Mouse (Mus musculus) intestine, embryonic 14.5 days (tissue): ENCODE data around the gene Csta1. TPM values are rescaled to one million over a fixed set of nuclear protein-coding genes. Genes with fewer than 3 reads are reported as not detected.
"Not testable (repeated sequence)": the region's sequence is repeated elsewhere in the genome, so short reads cannot be mapped to it uniquely, and the experiment has no call there.

ENCODE experiments used
- ATAC-seq: fragments of 200-750 bp; cut with Nextera tagmentation; replicated peaks from 2 replicates; pipeline ENCODE4 v1.8.0; 2017; ENCODE audit warnings: low read depth, moderate number of reproducible peaks, moderate TSS enrichment, moderate library complexity; ENCODE audit not compliant: low FRiP score, low TSS enrichment
- DNase-seq: peaks from one replicate; pipeline ENCODE4 v3.0.0-alpha.2; 2018; ENCODE audit warnings: low spot score
- H3K27ac ChIP-seq: fragments of 300-500 bp; sonication (generic); 2 replicates; pipeline ENCODE4 v1.5.1; 2014; ENCODE audit warnings: low read depth, mild to moderate bottlenecking, control low read depth
- H3K27me3 ChIP-seq: fragments of 300-500 bp; sonication (generic); replicated peaks from 2 replicates; pipeline ENCODE4 v1.6.1; 2014; ENCODE audit warnings: low read length, control low read depth; ENCODE audit not compliant: control insufficient read depth, insufficient read depth
- H3K36me3 ChIP-seq: fragments of 300-500 bp; sonication (generic); 2 replicates; pipeline ENCODE4 v1.6.1; 2014; ENCODE audit warnings: low read length, control low read depth; ENCODE audit not compliant: control insufficient read depth, insufficient read depth
- H3K4me1 ChIP-seq: fragments of 300-500 bp; sonication (generic); replicated peaks from 2 replicates; pipeline ENCODE4 v1.6.1; 2014; ENCODE audit warnings: low read length, control low read depth, mixed read lengths; ENCODE audit not compliant: control insufficient read depth, insufficient read depth
- H3K4me2 ChIP-seq: fragments of 300-500 bp; sonication (generic); 2 replicates; pipeline ENCODE4 v1.6.1; 2014; ENCODE audit warnings: low read length
- H3K4me3 ChIP-seq: fragments of 300-500 bp; sonication (generic); 2 replicates; pipeline ENCODE4 v1.5.1; 2014; ENCODE audit warnings: low read depth, low read length, control low read depth, mixed read lengths
- H3K9ac ChIP-seq: fragments of 300-500 bp; sonication (generic); 2 replicates; pipeline ENCODE4 v1.6.1; 2014; ENCODE audit warnings: mild to moderate bottlenecking, low read length
- H3K9me3 ChIP-seq: fragments of 300-500 bp; sonication (generic); 2 replicates; pipeline ENCODE4 v1.6.1; 2016; ENCODE audit warnings: low read length, control low read depth; ENCODE audit not compliant: control insufficient read depth
- WGBS: fragments of 180-500 bp; shearing (Covaris S2); extraction: QIAGEN DNeasy Blood & Tissue Kit; methylation state at CpG from one replicate; pipeline ENCODE4 v1.1.7; 2014; 5-methylcytosine and 5-hydroxymethylcytosine counted together
- polyA plus RNA-seq: library from polyadenylated mRNA; unstranded; fragments of >200 nt; fragmentation: Nextera tagmentation; extraction: Ambion mirVana; gene quantifications from 2 replicates; pipeline ENCODE4 v1.2.1, GENCODE M21; 2014

Csta1 gene
- polyA plus RNA-seq, 1 experiment from 2014 or later, result 0.05 TPM

DNA sequence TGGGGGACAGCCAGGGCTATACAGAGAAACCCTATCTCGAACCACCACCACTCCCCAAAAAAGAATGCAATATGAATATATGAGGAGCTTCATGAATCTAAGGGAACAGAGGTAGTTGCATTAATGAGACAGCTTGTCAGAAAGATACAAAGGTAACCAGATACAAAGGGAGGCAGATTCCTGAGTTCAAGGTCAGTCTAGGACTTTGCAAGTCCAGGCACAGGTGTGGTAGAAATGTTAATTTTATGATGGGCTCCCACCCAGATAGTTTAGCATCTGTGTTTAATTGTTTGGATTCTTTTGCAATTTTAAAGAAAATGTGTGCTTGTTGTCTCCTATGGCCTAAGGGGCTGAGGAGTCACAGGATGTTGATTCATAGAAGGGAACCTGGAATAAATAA is 28.8 kb downstream of the Csta1 start:
- no peak for DNase-seq
- 90% methylated on average over 1 of the region's 1 CpGs for WGBS
- Histone ChIP-seq H3K9ac (no peak overlapping the region), H3K4me1 (no peaks in the 10 kb centered on the region), H3K4me2 (no peak overlapping the region), H3K36me3 (no peaks in the 10 kb centered on the region), H3K27me3 (no peaks in the 10 kb centered on the region), H3K4me3 (no peak overlapping the region), H3K9me3 (peaks cover 7% of the 10 kb centered on the region; the same call in 1 of the 2 replicates), H3K27ac (no peak overlapping the region)
- no peak for ATAC-seq

- DNase-seq, result no peak
- Histone ChIP-seq H3K27ac (no peak overlapping the region), H3K4me1 (no peaks in the 10 kb centered on the region), H3K9me3 (peaks cover 7% of the 10 kb centered on the region; the same call in 1 of the 2 replicates), H3K9ac (no peak overlapping the region), H3K27me3 (no peaks in the 10 kb centered on the region), H3K4me3 (no peak overlapping the region), H3K36me3 (no peaks in the 10 kb centered on the region), H3K4me2 (no peak overlapping the region)
- no peak for ATAC-seq
- WGBS, result 77% methylated on average over 1 of the region's 1 CpGs
Observed at GRCm38 (mm10) chr16:36101526-36101925, 29.5 kb downstream of the Csta1 start.

- not testable (repeated sequence) for H3K4me3 ChIP-seq, H3K9ac ChIP-seq, H3K36me3 ChIP-seq, H3K4me1 ChIP-seq, H3K27me3 ChIP-seq, DNase-seq, ATAC-seq, H3K4me2 ChIP-seq, H3K27ac ChIP-seq, H3K9me3 ChIP-seq
- WGBS, result 94% methylated on average over 12 of the region's 12 CpGs
Observed at GRCm38 (mm10) chr16:36097813-36098499, 33.1 kb downstream of the Csta1 start.

DNA sequence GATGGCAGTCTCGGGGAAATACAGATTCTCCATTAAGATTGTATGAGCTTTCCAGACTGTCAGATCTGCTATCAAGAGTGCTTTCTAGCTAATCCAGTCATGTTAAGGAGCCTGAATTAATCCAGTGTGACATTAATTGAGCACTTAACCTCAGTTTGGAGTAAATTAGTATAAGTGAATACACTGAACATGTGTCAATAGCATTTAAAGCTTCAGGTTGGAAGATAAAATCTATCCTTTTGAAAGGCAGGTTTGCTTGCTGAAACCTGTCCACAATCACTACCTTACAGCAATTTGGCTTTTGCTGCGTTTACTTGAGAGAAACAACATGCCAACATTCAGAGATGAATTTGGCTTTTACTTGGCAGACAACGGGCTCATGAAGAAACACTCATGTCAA is 37.0 kb downstream of the Csta1 start:
- WGBS, result 86% methylated on average over 3 of the region's 3 CpGs
- H3K4me1 ChIP-seq, result no peaks in the 10 kb centered on the region
- no peak overlapping the region for H3K27ac ChIP-seq
- no peak overlapping the region for H3K4me3 ChIP-seq
- ATAC-seq, result no peak
- H3K9me3 ChIP-seq, result no peaks in the 10 kb centered on the region
- no peak overlapping the region for H3K4me2 ChIP-seq
- no peak for DNase-seq
- no peaks in the 10 kb centered on the region for H3K27me3 ChIP-seq
- no peak overlapping the region for H3K9ac ChIP-seq
- peaks cover 26% of the 10 kb centered on the region for H3K36me3 ChIP-seq

GRCm38 (mm10) chr16:36090785-36091509 is 40.1 kb downstream of the Csta1 start:
- Histone ChIP-seq H3K9me3 (no peaks in the 10 kb centered on the region), H3K36me3 (peaks cover 52% of the 10 kb centered on the region), H3K4me1 (no peaks in the 10 kb centered on the region), H3K4me3 (no peak overlapping the region), H3K9ac (no peak overlapping the region), H3K27ac (no peak overlapping the region), H3K4me2 (no peak overlapping the region), H3K27me3 (no peaks in the 10 kb centered on the region)
- ATAC-seq, result no peak
- 92% methylated on average over 11 of the region's 11 CpGs for WGBS
- DNase-seq, result no peak

GRCm38 (mm10) chr16:36089850-36090616 is 41.0 kb downstream of the Csta1 start:
- no peaks in the 10 kb centered on the region for H3K4me1 ChIP-seq
- H3K36me3 ChIP-seq, result peaks cover 61% of the 10 kb centered on the region
- no peak overlapping the region for H3K4me3 ChIP-seq
- H3K27ac ChIP-seq, result 0 out of 2 replicates have a peak overlapping the region, but pooled peaks have one; percentile 22
- ATAC-seq (no peak), DNase-seq (no peak)
- no peak overlapping the region for H3K9ac ChIP-seq
- H3K4me2 ChIP-seq, result no peak overlapping the region
- WGBS, result 75% methylated on average over 8 of the region's 8 CpGs
- no peaks in the 10 kb centered on the region for H3K27me3 ChIP-seq
- H3K9me3 ChIP-seq, result no peaks in the 10 kb centered on the region

- no peak overlapping the region for H3K27ac ChIP-seq
- no peak overlapping the region for H3K4me3 ChIP-seq
- H3K4me2 ChIP-seq, result no peak overlapping the region
- H3K4me1 ChIP-seq, result no peaks in the 10 kb centered on the region
- WGBS, result 86% methylated on average over 7 of the region's 7 CpGs
- H3K9me3 ChIP-seq, result no peaks in the 10 kb centered on the region
- peaks cover 65% of the 10 kb centered on the region for H3K36me3 ChIP-seq
- no peak overlapping the region for H3K9ac ChIP-seq
- H3K27me3 ChIP-seq, result no peaks in the 10 kb centered on the region
- no peak for DNase-seq
- ATAC-seq, result no peak
Observed at GRCm38 (mm10) chr16:36089065-36089464, 42.0 kb downstream of the Csta1 start.

DNA sequence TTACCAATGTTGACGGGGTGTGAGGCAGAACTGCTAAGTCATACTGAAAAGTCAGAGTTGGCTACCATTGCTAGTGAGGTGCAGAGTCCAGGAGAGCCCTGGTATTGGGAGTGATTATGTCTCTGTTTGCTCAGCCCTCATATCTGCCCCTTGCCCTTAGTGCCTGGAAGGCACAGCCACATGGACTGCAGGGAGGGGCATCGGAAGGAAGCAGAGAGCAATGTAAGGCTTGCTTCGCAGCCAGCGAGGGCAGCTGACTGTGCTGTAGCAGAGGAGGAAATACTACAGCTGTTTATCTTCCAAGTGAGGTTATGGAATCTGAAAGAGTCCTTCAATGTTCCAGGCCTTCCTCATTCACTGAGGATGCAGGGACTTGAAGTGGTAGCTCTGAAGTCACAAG is 43.2 kb downstream of the Csta1 start:
- 64% methylated on average over 4 of the region's 4 CpGs for WGBS
- Histone ChIP-seq H3K4me1 (no peaks in the 10 kb centered on the region), H3K4me3 (no peak overlapping the region), H3K36me3 (peaks cover 70% of the 10 kb centered on the region), H3K27me3 (no peaks in the 10 kb centered on the region), H3K27ac (no peak overlapping the region), H3K9me3 (no peaks in the 10 kb centered on the region), H3K4me2 (no peak overlapping the region), H3K9ac (no peak overlapping the region)
- ATAC-seq (peak; percentile 90), DNase-seq (no peak)
